Mouse (Mus musculus) hindbrain, embryonic 15.5 days (tissue): ENCODE measurements at regions not wholly inside any gene's neighbourhood (a gene's known extent, or its start where the extent isn't known, plus 50 kb on each side); places are given as distances from the start of the nearest gene placed in this dataset.

Experiments
- ATAC-seq: fragments of 200-750 bp; cut with Nextera tagmentation; 2 replicates; pipeline ENCODE4 v1.8.0; 2017; ENCODE audit warnings: low read depth, moderate number of reproducible peaks, moderate TSS enrichment; ENCODE audit not compliant: low FRiP score
- H3K27ac ChIP-seq: fragments of 300-500 bp; sonication (generic); replicated peaks from 2 replicates; pipeline ENCODE4 v1.5.1; 2015; ENCODE audit warnings: mild to moderate bottlenecking, inconsistent platforms
- H3K27me3 ChIP-seq: fragments of 300-500 bp; sonication (generic); 2 replicates; pipeline ENCODE4 v1.6.1; 2015; ENCODE audit warnings: control low read depth, inconsistent platforms
- H3K36me3 ChIP-seq: fragments of 300-500 bp; sonication (generic); 2 replicates; pipeline ENCODE4 v1.6.1; 2015; ENCODE audit warnings: control low read depth, inconsistent platforms
- H3K4me1 ChIP-seq: fragments of 300-500 bp; sonication (generic); replicated peaks from 2 replicates; pipeline ENCODE4 v1.6.1; 2015; ENCODE audit warnings: control low read depth, inconsistent platforms
- H3K4me2 ChIP-seq: fragments of 300-500 bp; sonication (generic); 2 replicates; pipeline ENCODE4 v1.6.1; 2015; ENCODE audit warnings: moderate library complexity, mild to moderate bottlenecking, inconsistent platforms
- H3K4me3 ChIP-seq: fragments of 300-500 bp; sonication (generic); 2 replicates; pipeline ENCODE4 v1.5.1; 2015; ENCODE audit warnings: mild to moderate bottlenecking, inconsistent platforms
- H3K9ac ChIP-seq: fragments of 300-500 bp; sonication (generic); 2 replicates; pipeline ENCODE4 v1.6.1; 2015; ENCODE audit warnings: inconsistent platforms
- H3K9me3 ChIP-seq: fragments of 300-500 bp; sonication (generic); 2 replicates; pipeline ENCODE4 v1.6.1; 2016; ENCODE audit warnings: control low read depth, inconsistent platforms
- WGBS: fragments of 180-500 bp; shearing (Covaris S2); methylation state at CpG from one replicate; pipeline ENCODE4 v1.1.7; 2015; 5-methylcytosine and 5-hydroxymethylcytosine counted together

- H3K9me3 ChIP-seq = no peaks in the 10 kb centered on the region
- H3K4me2 ChIP-seq = no peak overlapping the region
- H3K4me3 ChIP-seq = no peak overlapping the region
- H3K36me3 ChIP-seq = no peaks in the 10 kb centered on the region
- 78% methylated on average over 8 of the region's 8 CpGs for WGBS
- no peak for ATAC-seq
- H3K9ac ChIP-seq = no peak overlapping the region
- no peak overlapping the region for H3K27ac ChIP-seq
- H3K4me1 ChIP-seq = no peaks in the 10 kb centered on the region
- no peaks in the 10 kb centered on the region for H3K27me3 ChIP-seq
Observed at GRCm38 (mm10) chr2:131801212-131801611, 58.3 kb downstream of the Erv3 start.

GRCm38 (mm10) chr2:131800126-131800894, 59.2 kb downstream of the Erv3 start:
- ATAC-seq = no peak
- no peaks in the 10 kb centered on the region for H3K27me3 ChIP-seq
- no peak overlapping the region for H3K9ac ChIP-seq
- no peak overlapping the region for H3K4me2 ChIP-seq
- WGBS = 73% methylated on average over 8 of the region's 8 CpGs
- no peak overlapping the region for H3K27ac ChIP-seq
- H3K9me3 ChIP-seq = no peaks in the 10 kb centered on the region
- no peaks in the 10 kb centered on the region for H3K36me3 ChIP-seq
- no peaks in the 10 kb centered on the region for H3K4me1 ChIP-seq
- H3K4me3 ChIP-seq = no peak overlapping the region

DNA sequence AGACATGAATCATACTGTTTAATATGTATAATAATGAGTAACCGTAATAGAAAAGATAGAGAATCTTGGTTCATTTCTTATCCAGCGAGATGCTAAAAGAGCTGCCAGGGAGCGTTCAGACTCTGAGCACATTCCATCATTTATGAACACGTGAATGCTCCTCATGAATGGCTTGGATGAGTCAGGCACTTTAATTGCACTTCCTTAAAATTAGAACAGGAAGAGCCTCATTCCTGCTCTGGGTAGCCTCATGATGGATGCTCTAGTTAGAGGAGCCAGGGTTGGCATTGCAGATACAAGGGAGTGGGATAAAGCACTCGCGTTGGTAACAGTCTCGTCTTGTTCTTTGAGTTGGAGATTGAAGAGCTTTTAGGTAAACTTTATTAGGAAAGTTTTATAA, 60.1 kb downstream of the Erv3 start:
- H3K4me3 ChIP-seq = no peak overlapping the region
- H3K36me3 ChIP-seq = no peaks in the 10 kb centered on the region
- H3K27me3 ChIP-seq = no peaks in the 10 kb centered on the region
- no peak overlapping the region for H3K4me2 ChIP-seq
- no peak overlapping the region for H3K9ac ChIP-seq
- no peaks in the 10 kb centered on the region for H3K4me1 ChIP-seq
- no peak for ATAC-seq
- no peak overlapping the region for H3K27ac ChIP-seq
- no peaks in the 10 kb centered on the region for H3K9me3 ChIP-seq
- 78% methylated on average over 7 of the region's 7 CpGs for WGBS

GRCm38 (mm10) chr2:131797001-131797693, 62.4 kb downstream of the Erv3 start:
- Histone ChIP-seq H3K27me3 (no peaks in the 10 kb centered on the region), H3K4me2 (no peak overlapping the region), H3K4me1 (no peaks in the 10 kb centered on the region), H3K9ac (no peak overlapping the region), H3K9me3 (no peaks in the 10 kb centered on the region), H3K36me3 (no peaks in the 10 kb centered on the region), H3K27ac (no peak overlapping the region), H3K4me3 (no peak overlapping the region)
- 79% methylated on average over 9 of the region's 9 CpGs for WGBS
- ATAC-seq = no peak

- no peak overlapping the region for H3K4me3 ChIP-seq
- 100% methylated on average over 1 of the region's 1 CpGs for WGBS
- no peaks in the 10 kb centered on the region for H3K4me1 ChIP-seq
- H3K9me3 ChIP-seq = no peaks in the 10 kb centered on the region
- no peaks in the 10 kb centered on the region for H3K27me3 ChIP-seq
- no peak overlapping the region for H3K4me2 ChIP-seq
- no peak for ATAC-seq
- H3K36me3 ChIP-seq = no peaks in the 10 kb centered on the region
- no peak overlapping the region for H3K27ac ChIP-seq
- no peak overlapping the region for H3K9ac ChIP-seq
Observed at GRCm38 (mm10) chr2:131775381-131775780, 84.2 kb downstream of the Erv3 start.

- Histone ChIP-seq H3K9ac (no peak overlapping the region), H3K27ac (no peak overlapping the region), H3K4me3 (no peak overlapping the region), H3K27me3 (no peaks in the 10 kb centered on the region), H3K9me3 (no peaks in the 10 kb centered on the region), H3K4me1 (no peaks in the 10 kb centered on the region), H3K4me2 (no peak overlapping the region), H3K36me3 (no peaks in the 10 kb centered on the region)
- ATAC-seq = no peak
- 82% methylated on average over 4 of the region's 4 CpGs for WGBS
Observed at GRCm38 (mm10) chr2:131773691-131774090, 85.9 kb downstream of the Erv3 start.

- Histone ChIP-seq H3K4me3 (no peak overlapping the region), H3K9ac (no peak overlapping the region), H3K4me1 (no peaks in the 10 kb centered on the region), H3K27me3 (no peaks in the 10 kb centered on the region), H3K4me2 (no peak overlapping the region), H3K9me3 (no peaks in the 10 kb centered on the region), H3K27ac (no peak overlapping the region), H3K36me3 (no peaks in the 10 kb centered on the region)
- WGBS = 84% methylated on average over 5 of the region's 5 CpGs
- no peak for ATAC-seq
Observed at GRCm38 (mm10) chr2:131772163-131772562, 87.4 kb downstream of the Erv3 start.

DNA sequence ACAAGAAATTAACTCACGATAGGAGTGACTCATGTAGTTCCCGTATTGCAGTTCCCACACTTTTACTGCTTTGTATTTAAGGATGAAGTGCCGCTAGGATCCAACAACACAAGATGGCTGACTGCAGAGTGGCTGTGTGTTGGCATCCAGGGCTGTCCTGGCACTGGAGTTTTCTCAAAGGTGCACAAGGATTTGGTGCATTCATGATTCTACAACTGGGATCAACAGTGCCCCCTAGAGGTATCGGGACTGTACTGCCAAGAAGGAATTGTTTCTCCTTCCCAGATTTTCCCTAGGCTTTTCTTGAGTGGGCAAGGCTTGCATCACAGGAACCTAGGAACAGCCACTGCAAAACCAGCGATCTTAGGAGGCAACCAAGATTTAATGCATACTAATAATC, 88.7 kb downstream of the Erv3 start:
- WGBS = 60% methylated on average over 5 of the region's 5 CpGs
- Histone ChIP-seq H3K36me3 (no peaks in the 10 kb centered on the region), H3K4me3 (no peak overlapping the region), H3K4me1 (no peaks in the 10 kb centered on the region), H3K27me3 (no peaks in the 10 kb centered on the region), H3K9me3 (no peaks in the 10 kb centered on the region), H3K9ac (no peak overlapping the region), H3K4me2 (no peak overlapping the region), H3K27ac (no peak overlapping the region)
- ATAC-seq = no peak

DNA sequence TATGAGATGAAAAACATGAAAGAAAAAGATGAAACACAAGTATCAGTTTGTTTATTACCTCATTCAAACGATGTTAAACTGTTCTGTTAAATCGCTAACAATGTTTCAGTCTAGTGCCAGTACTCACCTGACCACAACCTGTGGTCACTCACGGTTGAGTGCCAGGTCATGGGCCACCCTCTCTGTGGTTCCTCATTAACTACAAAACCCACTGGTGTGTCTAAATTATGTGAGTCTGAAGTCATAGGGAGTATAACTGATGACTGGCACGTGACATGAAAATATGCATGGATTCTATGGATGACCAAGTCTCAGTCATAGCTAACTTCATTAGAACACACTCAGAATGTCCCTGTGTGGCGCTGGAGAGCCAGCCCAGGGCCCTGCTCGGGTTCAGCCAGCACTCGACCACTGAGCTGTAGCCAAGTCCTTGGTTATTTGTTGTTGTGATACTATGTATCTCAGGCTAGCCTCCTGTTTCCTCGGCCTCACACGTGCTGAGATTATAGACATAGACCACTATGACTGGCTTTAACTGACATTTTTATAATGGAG, 89.8 kb downstream of the Erv3 start:
- H3K27ac ChIP-seq = no peak overlapping the region
- no peaks in the 10 kb centered on the region for H3K36me3 ChIP-seq
- H3K9me3 ChIP-seq = no peaks in the 10 kb centered on the region
- H3K27me3 ChIP-seq = no peaks in the 10 kb centered on the region
- WGBS = 91% methylated on average over 9 of the region's 9 CpGs
- ATAC-seq = no peak
- H3K4me3 ChIP-seq = no peak overlapping the region
- no peak overlapping the region for H3K9ac ChIP-seq
- H3K4me2 ChIP-seq = no peak overlapping the region
- no peaks in the 10 kb centered on the region for H3K4me1 ChIP-seq

DNA sequence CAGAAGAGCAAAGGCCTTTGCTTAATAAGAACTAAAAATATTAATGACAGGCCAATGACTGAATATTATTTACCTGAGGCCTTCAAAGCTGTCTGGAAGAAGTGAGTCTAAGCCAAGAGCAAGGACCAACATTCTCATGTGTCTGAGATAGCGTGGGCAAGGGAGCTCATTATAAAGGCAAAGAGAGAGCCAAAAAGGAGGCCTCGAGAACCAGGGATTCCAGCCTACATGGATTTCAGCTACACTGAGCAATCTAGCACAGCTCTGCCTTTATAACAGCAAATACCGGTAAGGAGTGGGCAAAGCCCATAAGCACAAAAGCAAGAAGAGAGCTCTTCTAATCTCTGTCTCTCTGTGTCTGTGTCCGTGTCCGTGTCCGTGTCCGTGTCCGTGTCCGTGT, 93.0 kb downstream of the Erv3 start:
- H3K4me2 ChIP-seq = no peak overlapping the region
- H3K27ac ChIP-seq = no peak overlapping the region
- no peaks in the 10 kb centered on the region for H3K4me1 ChIP-seq
- no peaks in the 10 kb centered on the region for H3K27me3 ChIP-seq
- 94% methylated on average over 9 of the region's 9 CpGs for WGBS
- no peak overlapping the region for H3K4me3 ChIP-seq
- no peak overlapping the region for H3K9ac ChIP-seq
- no peak for ATAC-seq
- no peaks in the 10 kb centered on the region for H3K36me3 ChIP-seq
- H3K9me3 ChIP-seq = no peaks in the 10 kb centered on the region

DNA sequence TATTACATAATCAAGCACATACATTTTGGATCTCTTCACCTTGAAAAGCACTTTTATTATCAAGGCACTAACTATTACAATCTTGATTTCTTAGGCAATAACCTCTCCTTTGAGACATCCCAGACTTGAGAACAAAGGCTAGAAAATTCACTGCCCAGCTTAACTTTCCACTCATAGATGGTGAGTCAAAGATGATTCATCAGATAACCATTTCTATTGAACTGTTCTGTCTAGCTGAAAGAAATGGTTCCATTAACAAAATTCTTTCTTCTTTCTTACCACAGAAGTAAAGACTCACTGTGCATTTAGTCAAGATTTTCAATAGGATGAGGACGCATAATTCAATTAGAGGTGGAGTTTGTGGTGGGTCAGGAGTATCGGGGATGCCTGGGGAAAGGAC, 98.0 kb downstream of the Erv3 start:
- H3K36me3 ChIP-seq = no peaks in the 10 kb centered on the region
- H3K4me1 ChIP-seq = no peaks in the 10 kb centered on the region
- no peaks in the 10 kb centered on the region for H3K27me3 ChIP-seq
- H3K4me3 ChIP-seq = no peak overlapping the region
- no peak for ATAC-seq
- H3K27ac ChIP-seq = no peak overlapping the region
- H3K4me2 ChIP-seq = no peak overlapping the region
- H3K9me3 ChIP-seq = no peaks in the 10 kb centered on the region
- 84% methylated on average over 2 of the region's 2 CpGs for WGBS
- H3K9ac ChIP-seq = no peak overlapping the region

DNA sequence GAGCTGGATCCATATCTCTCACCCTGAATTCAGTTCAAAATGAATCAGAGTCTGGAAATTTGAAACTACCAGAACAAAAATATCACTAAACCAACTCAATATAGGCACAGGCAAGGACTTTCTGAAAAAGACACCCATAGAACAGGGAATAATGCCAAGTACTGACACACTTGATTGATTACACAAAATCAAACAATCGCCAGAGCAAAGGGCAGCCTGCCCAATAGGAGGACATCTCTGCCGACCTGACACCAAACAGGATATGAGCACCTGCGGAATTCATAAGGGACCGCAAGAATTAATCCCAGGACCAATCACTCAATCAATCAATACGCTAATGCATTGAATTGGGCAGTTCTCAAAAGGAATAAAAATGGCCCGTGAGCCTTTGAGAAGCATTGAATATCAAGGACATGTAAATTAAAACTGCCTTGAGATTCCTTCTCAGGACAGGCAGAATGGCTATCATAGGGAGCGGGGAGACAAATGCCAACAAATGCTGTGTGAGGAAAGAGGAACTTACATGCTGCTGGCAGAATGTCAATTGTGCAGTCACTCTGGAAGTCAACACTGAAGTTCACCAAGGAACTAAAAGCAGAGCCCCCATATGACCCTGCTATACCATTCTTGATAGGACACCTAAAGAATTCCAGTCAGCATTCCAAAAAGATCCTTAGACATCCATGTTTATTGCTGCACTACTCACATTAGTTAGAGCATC, 102.2 kb downstream of the Erv3 start:
- H3K9me3 ChIP-seq = no peaks in the 10 kb centered on the region
- H3K4me2 ChIP-seq = no peak overlapping the region
- H3K27ac ChIP-seq = no peak overlapping the region
- ATAC-seq = no peak
- no peaks in the 10 kb centered on the region for H3K36me3 ChIP-seq
- H3K4me1 ChIP-seq = no peaks in the 10 kb centered on the region
- H3K27me3 ChIP-seq = no peaks in the 10 kb centered on the region
- H3K9ac ChIP-seq = no peak overlapping the region
- no peak overlapping the region for H3K4me3 ChIP-seq
- WGBS = 73% methylated on average over 7 of the region's 7 CpGs
